Mouse (Mus musculus) hindbrain, embryonic 13.5 days (tissue): ENCODE data around the gene Pde4a. TPM values are rescaled to one million over a fixed set of nuclear protein-coding genes. Genes with fewer than 3 reads are reported as not detected.

ENCODE experiments used
- ATAC-seq: fragments of 200-750 bp; cut with Nextera tagmentation; 2 replicates; pipeline ENCODE4 v1.8.0; 2017; ENCODE audit warnings: moderate TSS enrichment; ENCODE audit not compliant: low FRiP score
- H3K27ac ChIP-seq: fragments of 300-500 bp; sonication (generic); 2 replicates; pipeline ENCODE4 v1.5.1; 2015; ENCODE audit warnings: inconsistent platforms, mild to moderate bottlenecking, moderate library complexity
- H3K27me3 ChIP-seq: fragments of 300-500 bp; sonication (generic); 2 replicates; pipeline ENCODE4 v1.6.1; 2015; ENCODE audit warnings: mild to moderate bottlenecking, inconsistent platforms
- H3K36me3 ChIP-seq: fragments of 300-500 bp; sonication (generic); 2 replicates; pipeline ENCODE4 v1.6.1; 2015; ENCODE audit warnings: mild to moderate bottlenecking, inconsistent platforms
- H3K4me1 ChIP-seq: fragments of 300-500 bp; sonication (generic); replicated peaks from 2 replicates; pipeline ENCODE4 v1.6.1; 2015; ENCODE audit warnings: inconsistent platforms
- H3K4me2 ChIP-seq: fragments of 300-500 bp; sonication (generic); 2 replicates; pipeline ENCODE4 v1.6.1; 2015; ENCODE audit warnings: inconsistent platforms, mild to moderate bottlenecking, moderate library complexity
- H3K4me3 ChIP-seq: fragments of 300-500 bp; sonication (generic); 2 replicates; pipeline ENCODE4 v1.5.1; 2015; ENCODE audit warnings: mild to moderate bottlenecking, inconsistent platforms
- H3K9ac ChIP-seq: fragments of 300-500 bp; sonication (generic); 2 replicates; pipeline ENCODE4 v1.6.1; 2015; ENCODE audit warnings: mild to moderate bottlenecking, inconsistent platforms
- H3K9me3 ChIP-seq: fragments of 300-500 bp; sonication (generic); 2 replicates; pipeline ENCODE4 v1.6.1; 2016; ENCODE audit warnings: inconsistent platforms
- WGBS: fragments of 180-500 bp; shearing (Covaris S2); methylation state at CpG from one replicate; pipeline ENCODE4 v1.1.7; 2015; 5-methylcytosine and 5-hydroxymethylcytosine counted together
- polyA plus RNA-seq: library from polyadenylated mRNA; unstranded; fragments of >200 nt; fragmentation: Nextera tagmentation; extraction: Ambion mirVana; gene quantifications from 2 replicates; pipeline ENCODE4 v1.2.1, GENCODE M21; 2015

The Pde4a gene
- polyA plus RNA-seq, 1 experiment from 2014 or later, result 18.8 TPM

GRCm38 (mm10) chr9:21168161-21169123 lies 2.9 kb downstream of the Pde4a start:
- Histone ChIP-seq H3K27me3 (peaks cover 55% of the 10 kb centered on the region), H3K4me3 (no peak overlapping the region), H3K9me3 (no peaks in the 10 kb centered on the region), H3K27ac (0 out of 2 replicates have a peak overlapping the region, but pooled peaks have one; percentile 6), H3K4me2 (peak overlapping the region; percentile 13), H3K9ac (0 out of 2 replicates have a peak overlapping the region, but pooled peaks have one; percentile 47), H3K36me3 (no peaks in the 10 kb centered on the region), H3K4me1 (peaks cover 42% of the 10 kb centered on the region)
- 13% methylated on average over 30 of the region's 30 CpGs for WGBS
- ATAC-seq, result no peak

- Histone ChIP-seq H3K4me3 (no peak overlapping the region), H3K36me3 (no peaks in the 10 kb centered on the region), H3K27ac (no peak overlapping the region), H3K4me1 (peaks cover 39% of the 10 kb centered on the region), H3K9me3 (no peaks in the 10 kb centered on the region), H3K27me3 (peaks cover 48% of the 10 kb centered on the region), H3K4me2 (no peak overlapping the region), H3K9ac (no peak overlapping the region)
- ATAC-seq, result no peak
- 45% methylated on average over 1 of the region's 1 CpGs for WGBS
Measured at GRCm38 (mm10) chr9:21169157-21169556, 3.6 kb downstream of the Pde4a start.

GRCm38 (mm10) chr9:21172364-21172763 lies 6.8 kb downstream of the Pde4a start:
- Histone ChIP-seq H3K9me3 (no peaks in the 10 kb centered on the region), H3K4me1 (peaks cover 12% of the 10 kb centered on the region), H3K9ac (no peak overlapping the region), H3K4me2 (no peak overlapping the region), H3K27me3 (peaks cover 16% of the 10 kb centered on the region), H3K36me3 (no peaks in the 10 kb centered on the region), H3K27ac (no peak overlapping the region), H3K4me3 (no peak overlapping the region)
- WGBS, result 81% methylated on average over 6 of the region's 6 CpGs
- ATAC-seq, result no peak

GRCm38 (mm10) chr9:21180402-21180801 lies 14.9 kb downstream of the Pde4a start:
- Histone ChIP-seq H3K27ac (no peak overlapping the region), H3K4me2 (no peak overlapping the region), H3K9ac (no peak overlapping the region), H3K4me3 (no peak overlapping the region), H3K36me3 (no peaks in the 10 kb centered on the region), H3K9me3 (no peaks in the 10 kb centered on the region), H3K27me3 (peaks cover 58% of the 10 kb centered on the region), H3K4me1 (peaks cover 12% of the 10 kb centered on the region)
- WGBS, result 75% methylated on average over 4 of the region's 4 CpGs
- no peak for ATAC-seq

- Histone ChIP-seq H3K9ac (no peak overlapping the region), H3K4me2 (no peak overlapping the region), H3K4me3 (no peak overlapping the region), H3K27me3 (peaks cover 63% of the 10 kb centered on the region), H3K36me3 (no peaks in the 10 kb centered on the region), H3K27ac (no peak overlapping the region), H3K9me3 (no peaks in the 10 kb centered on the region), H3K4me1 (peaks cover 12% of the 10 kb centered on the region)
- WGBS, result 76% methylated on average over 1 of the region's 1 CpGs
- no peak for ATAC-seq
Measured at GRCm38 (mm10) chr9:21180841-21181240, 15.3 kb downstream of the Pde4a start.

- Histone ChIP-seq H3K9me3 (no peaks in the 10 kb centered on the region), H3K27me3 (peaks cover 70% of the 10 kb centered on the region), H3K4me3 (peak overlapping the region; percentile 20; the same call in 1 of the 2 replicates), H3K4me2 (peak overlapping the region; percentile 37), H3K27ac (no peak overlapping the region), H3K36me3 (no peaks in the 10 kb centered on the region), H3K9ac (no peak overlapping the region; the same call in 1 of the 2 replicates), H3K4me1 (peaks cover 12% of the 10 kb centered on the region)
- 7% methylated on average over 48 of the region's 48 CpGs for WGBS
- ATAC-seq, result no peak
Measured at GRCm38 (mm10) chr9:21181421-21182220, 16.1 kb downstream of the Pde4a start.

GRCm38 (mm10) chr9:21183421-21183820 lies 17.9 kb downstream of the Pde4a start:
- 82% methylated on average over 6 of the region's 6 CpGs for WGBS
- Histone ChIP-seq H3K9me3 (no peaks in the 10 kb centered on the region), H3K36me3 (no peaks in the 10 kb centered on the region), H3K27me3 (peaks cover 74% of the 10 kb centered on the region), H3K4me2 (no peak overlapping the region), H3K27ac (no peak overlapping the region), H3K9ac (no peak overlapping the region), H3K4me1 (peaks cover 12% of the 10 kb centered on the region), H3K4me3 (no peak overlapping the region)
- no peak for ATAC-seq

- peak overlapping the region; percentile 23 for H3K4me3 ChIP-seq
- no peak for ATAC-seq
Measured at GRCm38 (mm10) chr9:21183905-21184413, 18.4 kb downstream of the Pde4a start.

GRCm38 (mm10) chr9:21184733-21185132 lies 19.2 kb downstream of the Pde4a start:
- Histone ChIP-seq H3K9me3 (no peaks in the 10 kb centered on the region), H3K27me3 (peaks cover 70% of the 10 kb centered on the region), H3K4me1 (peaks cover 12% of the 10 kb centered on the region), H3K4me3 (no peak overlapping the region), H3K4me2 (no peak overlapping the region), H3K27ac (no peak overlapping the region), H3K36me3 (no peaks in the 10 kb centered on the region), H3K9ac (no peak overlapping the region)
- 41% methylated on average over 2 of the region's 2 CpGs for WGBS
- no peak for ATAC-seq

More at GRCm38 (mm10) chr9:21183905-21184413, 18.4 kb downstream of the Pde4a start:
- H3K9ac ChIP-seq, result 0 out of 2 replicates have a peak overlapping the region, but pooled peaks have one; percentile 26
- peak overlapping the region; percentile 43 for H3K4me2 ChIP-seq
- no peak overlapping the region for H3K27ac ChIP-seq
- H3K36me3 ChIP-seq, result no peaks in the 10 kb centered on the region
- H3K9me3 ChIP-seq, result no peaks in the 10 kb centered on the region
- WGBS, result 6% methylated on average over 34 of the region's 34 CpGs
- peaks cover 12% of the 10 kb centered on the region for H3K4me1 ChIP-seq
- peaks cover 74% of the 10 kb centered on the region for H3K27me3 ChIP-seq

GRCm38 (mm10) chr9:21185436-21185835 lies 19.9 kb downstream of the Pde4a start:
- Histone ChIP-seq H3K4me3 (no peak overlapping the region), H3K27me3 (peaks cover 63% of the 10 kb centered on the region), H3K9ac (no peak overlapping the region), H3K9me3 (no peaks in the 10 kb centered on the region), H3K36me3 (no peaks in the 10 kb centered on the region), H3K4me1 (peaks cover 12% of the 10 kb centered on the region), H3K27ac (no peak overlapping the region), H3K4me2 (no peak overlapping the region)
- ATAC-seq, result no peak
- 91% methylated on average over 5 of the region's 5 CpGs for WGBS

- Histone ChIP-seq H3K27me3 (peaks cover 21% of the 10 kb centered on the region), H3K4me3 (no peak overlapping the region), H3K36me3 (no peaks in the 10 kb centered on the region), H3K27ac (no peak overlapping the region), H3K9me3 (no peaks in the 10 kb centered on the region), H3K4me1 (no peaks in the 10 kb centered on the region), H3K4me2 (no peak overlapping the region), H3K9ac (no peak overlapping the region)
- no peak for ATAC-seq
- WGBS, result 45% methylated on average over 7 of the region's 7 CpGs
Measured at GRCm38 (mm10) chr9:21189905-21190304, 24.4 kb downstream of the Pde4a start.

- Histone ChIP-seq H3K4me2 (no peak overlapping the region), H3K27me3 (peaks cover 13% of the 10 kb centered on the region), H3K9ac (no peak overlapping the region), H3K36me3 (no peaks in the 10 kb centered on the region), H3K4me3 (no peak overlapping the region), H3K4me1 (peaks cover 4% of the 10 kb centered on the region; the same call in 1 of the 2 replicates), H3K9me3 (no peaks in the 10 kb centered on the region), H3K27ac (no peak overlapping the region)
- ATAC-seq, result no peak
- WGBS, result 66% methylated on average over 3 of the region's 3 CpGs
Measured at GRCm38 (mm10) chr9:21190670-21191069, 25.2 kb downstream of the Pde4a start.
